Mouse (Mus musculus): ENCODE results near the gene Neurl3. TPM values are rescaled to one million over a fixed set of nuclear protein-coding genes. Genes with fewer than 3 reads are reported as not detected.

The Neurl3 gene
- polyA plus RNA-seq, 1 experiment = 0.03 TPM

DNA sequence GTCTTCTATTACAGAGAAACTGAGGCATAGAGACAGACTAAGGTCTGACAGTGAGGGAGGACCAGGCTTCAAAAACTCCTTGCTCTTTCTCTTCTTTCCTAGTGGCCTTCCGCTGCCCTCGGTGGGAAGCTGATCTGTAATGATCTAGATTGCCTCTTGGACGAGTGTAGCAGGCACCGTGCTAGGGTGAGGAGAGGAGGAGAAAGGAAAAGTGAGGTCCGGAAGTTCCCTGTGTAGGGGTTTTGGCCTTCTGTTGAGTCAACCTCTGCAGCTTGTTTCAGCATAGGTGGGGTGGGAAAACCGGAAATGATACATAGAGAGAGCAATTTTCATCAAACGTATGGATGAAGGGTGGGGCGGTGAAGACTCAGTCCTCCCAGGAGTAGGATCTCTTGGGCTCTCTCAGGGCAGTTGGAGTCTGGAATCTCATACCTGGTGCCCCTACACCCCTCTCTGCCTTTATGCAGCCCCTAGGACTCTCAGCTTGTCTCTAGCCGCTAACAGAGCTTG, 34.5 kb upstream of the Neurl3 start:
- H3K36me3 ChIP-seq (ENCODE audit: control insufficient read depth) = no peaks in the 10 kb centered on the region
- H3K9me3 ChIP-seq (ENCODE audit: control insufficient read depth, low read length) = no peaks in the 10 kb centered on the region
- H3K27me3 ChIP-seq (ENCODE audit: control insufficient read depth) = peaks cover 48% of the 10 kb centered on the region
- peak overlapping the region; percentile 77 for H3K4me3 ChIP-seq (replicated peaks)
- TF ChIP-seq TAL1 (IDR thresholded peaks at IDR 0.05; ENCODE audit: low read length) (no peak), GATA1 (IDR thresholded peaks at IDR 0.05; ENCODE audit: low read length) (no peak)
- peaks cover 28% of the 10 kb centered on the region for H3K4me1 ChIP-seq (ENCODE audit: control insufficient read depth)

DNA sequence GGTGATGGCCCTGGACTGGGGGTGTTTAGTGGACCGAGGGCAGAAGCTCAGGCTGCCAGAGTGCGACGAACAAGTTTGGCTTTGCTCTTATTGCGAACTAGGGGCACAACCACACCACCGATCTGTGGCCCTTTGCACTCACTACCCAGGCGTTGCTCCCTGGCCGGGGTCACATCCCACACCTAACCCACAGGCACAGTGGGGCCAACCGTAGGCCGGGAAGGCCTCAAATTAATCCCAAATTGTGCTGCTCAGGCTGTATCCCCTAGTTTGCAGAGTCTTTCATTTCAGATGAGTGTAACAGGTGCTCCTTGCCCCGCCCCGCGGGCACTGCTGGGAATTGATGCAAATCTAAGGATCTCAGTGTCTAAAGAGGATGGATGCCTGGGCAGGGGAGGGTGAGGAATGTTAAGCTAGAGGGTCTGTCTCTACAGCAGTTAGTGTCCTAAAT, 34.0 kb upstream of the Neurl3 start:
- Histone ChIP-seq H3K4me3 (replicated peaks) (peak overlapping the region; percentile 77), H3K4me1 (ENCODE audit: control insufficient read depth) (peaks cover 28% of the 10 kb centered on the region), H3K9me3 (ENCODE audit: control insufficient read depth, low read length) (no peaks in the 10 kb centered on the region), H3K36me3 (ENCODE audit: control insufficient read depth) (no peaks in the 10 kb centered on the region), H3K27me3 (ENCODE audit: control insufficient read depth) (peaks cover 53% of the 10 kb centered on the region)
- TF ChIP-seq GATA1 (IDR thresholded peaks at IDR 0.05; ENCODE audit: low read length) (no peak), TAL1 (IDR thresholded peaks at IDR 0.05; ENCODE audit: low read length) (no peak)

DNA sequence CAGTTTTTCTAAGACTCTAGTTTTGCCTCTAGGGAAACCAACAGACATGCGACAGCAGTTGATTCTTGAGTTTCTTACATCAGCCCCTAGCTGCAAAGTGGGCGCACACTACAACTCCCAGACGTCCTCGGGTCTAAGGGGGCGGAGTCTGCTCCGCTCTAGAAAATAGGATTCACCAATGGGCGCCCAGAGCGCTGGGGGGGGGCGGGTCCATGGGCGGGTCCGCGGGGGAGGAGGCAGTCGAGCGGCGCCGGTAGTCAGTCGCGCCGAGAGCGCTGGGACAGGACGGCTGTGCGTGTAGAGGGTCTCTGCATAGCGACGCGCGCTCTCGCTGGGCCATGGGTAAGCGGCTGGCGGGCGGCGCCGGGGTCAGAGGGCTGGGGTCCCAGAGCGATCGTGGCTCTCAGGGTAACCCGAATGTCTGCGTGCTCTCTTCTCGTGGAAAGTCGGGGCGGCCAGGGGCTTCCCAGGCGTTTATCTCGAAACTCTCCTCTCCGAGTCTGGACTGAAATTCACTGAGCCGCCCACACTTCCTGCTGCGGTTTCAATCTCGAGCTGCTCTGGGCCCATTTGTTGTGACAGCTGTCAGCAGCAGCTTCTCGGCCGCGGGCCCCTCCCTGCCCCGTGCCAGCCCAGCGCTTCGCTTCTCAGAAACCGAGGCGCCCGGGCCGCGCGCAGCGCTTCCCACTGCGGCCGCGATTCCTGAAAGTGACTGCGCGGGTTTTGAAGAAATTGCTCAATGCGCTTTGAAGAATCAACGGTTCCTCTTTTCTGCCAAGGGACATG, 33.2 kb upstream of the Neurl3 start, which contains the start of gene Arid5a:
Gene Arid5a (plus strand): TSS at position 239 of the 786 bp plus-strand sequence.
- Histone ChIP-seq H3K4me3 (replicated peaks) (peak within 1 kb of the TSS; percentile 77), H3K36me3 (ENCODE audit: control insufficient read depth) (no peaks in the 10 kb centered on the region), H3K4me1 (ENCODE audit: control insufficient read depth) (peaks cover 28% of the 10 kb centered on the region), H3K27me3 (ENCODE audit: control insufficient read depth) (peaks cover 61% of the 10 kb centered on the region), H3K9me3 (ENCODE audit: control insufficient read depth, low read length) (no peaks in the 10 kb centered on the region)
- TF ChIP-seq TAL1 (IDR thresholded peaks at IDR 0.05; ENCODE audit: low read length) = no peak
- no peak for TF ChIP-seq GATA1 (IDR thresholded peaks at IDR 0.05; ENCODE audit: low read length)

DNA sequence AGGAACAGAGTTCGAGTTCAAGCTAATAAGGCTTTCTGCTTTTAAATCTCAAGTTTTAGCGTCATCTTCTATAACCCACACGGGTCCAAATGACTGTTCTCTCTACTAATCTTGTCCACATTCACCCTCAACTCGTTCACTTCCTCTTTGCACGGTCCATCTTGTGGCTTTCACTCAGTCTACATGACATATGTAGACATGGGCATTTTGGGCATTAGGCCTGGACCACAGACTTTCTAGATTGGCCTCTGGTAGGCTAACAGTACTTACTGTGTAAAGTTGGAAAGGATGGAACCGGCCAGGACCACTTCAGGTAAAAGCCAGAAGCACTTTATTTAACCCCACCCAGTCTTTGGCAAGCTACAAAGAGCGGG, 32.6 kb upstream of the Neurl3 start:
- peak overlapping the region; percentile 77 for H3K4me3 ChIP-seq (replicated peaks)

DNA sequence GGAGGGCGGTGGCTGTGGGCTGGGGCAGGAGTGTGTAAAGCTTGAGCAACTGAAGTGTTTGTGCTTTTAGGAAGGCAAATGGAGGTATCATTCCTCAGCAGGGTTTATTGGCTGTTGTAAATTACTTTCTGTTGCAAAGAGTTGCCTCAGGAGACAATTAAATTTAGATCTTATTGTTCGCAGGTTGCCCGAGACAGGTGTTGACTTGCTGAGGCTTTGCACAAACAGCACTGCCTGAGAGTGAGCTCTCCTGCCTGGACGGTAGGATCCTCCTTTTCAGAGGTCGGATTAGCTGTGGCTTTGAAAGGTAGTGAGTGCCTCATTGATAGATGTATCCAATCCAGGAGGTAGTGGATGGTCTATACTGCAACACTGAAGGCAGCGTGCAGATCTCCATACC, 31.6 kb upstream of the Neurl3 start:
- H3K27me3 ChIP-seq (ENCODE audit: control insufficient read depth) = peaks cover 76% of the 10 kb centered on the region
- H3K36me3 ChIP-seq (ENCODE audit: control insufficient read depth) = no peaks in the 10 kb centered on the region
- TF ChIP-seq TAL1 (IDR thresholded peaks at IDR 0.05; ENCODE audit: low read length) (no peak), GATA1 (IDR thresholded peaks at IDR 0.05; ENCODE audit: low read length) (no peak)

More for the DNA sequence above, 32.6 kb upstream of the Neurl3 start:
- TF ChIP-seq TAL1 (IDR thresholded peaks at IDR 0.05; ENCODE audit: low read length) (no peak), GATA1 (IDR thresholded peaks at IDR 0.05; ENCODE audit: low read length) (no peak)
- peaks cover 67% of the 10 kb centered on the region for H3K27me3 ChIP-seq (ENCODE audit: control insufficient read depth)
- H3K9me3 ChIP-seq (ENCODE audit: control insufficient read depth, low read length) = no peaks in the 10 kb centered on the region
- peaks cover 28% of the 10 kb centered on the region for H3K4me1 ChIP-seq (ENCODE audit: control insufficient read depth)
- H3K36me3 ChIP-seq (ENCODE audit: control insufficient read depth) = no peaks in the 10 kb centered on the region

DNA sequence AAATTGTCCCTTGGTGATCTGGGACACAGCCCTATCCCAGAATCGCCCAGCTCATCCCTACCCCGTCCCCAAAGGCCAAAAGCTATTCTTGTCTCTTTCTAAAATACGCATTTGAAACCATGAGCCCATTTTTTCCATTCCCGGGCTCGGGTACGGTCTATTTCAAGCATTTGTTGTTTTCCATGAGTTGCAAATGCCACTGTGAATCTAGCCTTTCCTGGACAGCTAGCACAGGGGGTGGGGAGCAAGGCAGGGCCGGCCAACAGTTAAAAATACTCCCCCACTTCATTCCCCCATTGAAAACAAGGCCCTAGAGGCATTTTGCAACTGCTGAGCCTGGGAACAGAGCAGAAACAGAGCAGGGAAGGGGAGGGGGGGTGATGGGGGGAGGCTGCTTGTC, 30.3 kb upstream of the Neurl3 start:
- Histone ChIP-seq H3K36me3 (ENCODE audit: control insufficient read depth) (no peaks in the 10 kb centered on the region), H3K27me3 (ENCODE audit: control insufficient read depth) (peaks cover 80% of the 10 kb centered on the region), H3K4me1 (ENCODE audit: control insufficient read depth) (peaks cover 25% of the 10 kb centered on the region), H3K4me3 (replicated peaks) (no peak overlapping the region), H3K9me3 (ENCODE audit: control insufficient read depth, low read length) (no peaks in the 10 kb centered on the region)
- no peak for TF ChIP-seq GATA1 (IDR thresholded peaks at IDR 0.05; ENCODE audit: low read length)
- TF ChIP-seq TAL1 (IDR thresholded peaks at IDR 0.05; ENCODE audit: low read length) = no peak

More for the DNA sequence above, 31.6 kb upstream of the Neurl3 start:
- Histone ChIP-seq H3K4me3 (replicated peaks) (no peak overlapping the region), H3K9me3 (ENCODE audit: control insufficient read depth, low read length) (no peaks in the 10 kb centered on the region), H3K4me1 (ENCODE audit: control insufficient read depth) (peaks cover 28% of the 10 kb centered on the region)

DNA sequence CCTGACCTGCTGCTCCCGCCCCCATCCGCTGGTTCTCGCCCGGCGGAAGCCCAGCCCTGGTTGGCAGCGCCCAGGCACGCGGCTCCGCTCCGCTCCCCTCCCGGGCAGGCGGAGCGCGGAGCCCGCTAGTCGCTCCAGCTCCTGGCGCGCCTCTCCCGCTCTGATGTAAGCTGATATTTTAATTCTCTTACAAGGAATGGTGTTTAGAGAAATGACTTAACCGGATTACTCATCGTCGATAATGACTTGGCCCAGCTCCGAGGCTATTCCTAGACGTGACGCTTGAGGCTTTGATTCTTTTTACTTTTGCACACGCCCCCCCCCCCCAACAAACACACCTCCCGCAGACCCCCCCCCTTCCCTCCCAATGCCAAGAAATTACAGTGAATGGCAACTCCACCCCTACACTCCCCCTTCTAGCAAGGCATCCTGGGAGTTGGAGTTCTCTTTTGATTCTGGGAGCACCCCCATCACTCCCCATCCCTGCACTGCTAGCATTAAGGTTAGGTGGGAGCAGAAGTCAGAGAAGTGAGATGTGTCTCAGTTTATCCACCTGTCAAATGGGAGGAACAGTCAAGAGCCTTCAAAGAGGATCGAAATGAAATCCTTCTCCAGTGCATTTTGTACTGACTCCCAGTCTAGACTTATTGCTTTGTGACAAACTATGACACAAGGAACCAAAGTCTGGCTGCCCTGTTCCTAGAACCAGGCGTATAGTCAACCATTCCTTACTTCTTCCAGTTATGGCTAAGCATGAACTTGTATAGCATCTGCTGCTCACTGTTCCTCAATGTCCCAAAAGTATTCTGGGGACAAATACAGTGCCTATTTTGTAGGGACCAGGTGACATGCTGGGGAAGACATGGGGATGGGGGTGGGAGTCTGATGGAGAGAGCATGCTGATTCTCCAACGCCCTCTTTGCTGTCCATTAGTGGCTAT, 29.2 kb upstream of the Neurl3 start:
- no peak overlapping the region for H3K4me3 ChIP-seq (replicated peaks)

DNA sequence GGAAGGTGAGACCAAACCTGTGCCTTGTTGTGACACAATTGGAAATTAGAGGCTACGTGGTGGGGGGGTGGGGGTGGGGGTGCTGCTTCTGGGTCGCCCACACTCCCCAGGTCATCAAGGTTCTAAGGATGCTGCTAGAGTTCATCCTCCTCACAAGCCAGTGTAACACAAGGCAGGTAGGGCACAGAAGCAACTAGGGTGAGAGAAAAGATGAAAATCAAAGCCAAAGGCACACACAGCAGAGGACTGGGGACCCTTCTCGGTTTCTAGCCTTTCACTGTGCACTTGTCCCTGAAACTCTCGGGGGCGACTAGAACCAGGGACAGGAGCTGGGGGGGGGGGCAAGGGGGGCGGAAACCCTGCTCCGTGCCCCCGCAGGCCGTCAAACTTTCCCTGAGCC, 28.5 kb upstream of the Neurl3 start:
- Histone ChIP-seq H3K9me3 (ENCODE audit: control insufficient read depth, low read length) (no peaks in the 10 kb centered on the region), H3K36me3 (ENCODE audit: control insufficient read depth) (no peaks in the 10 kb centered on the region), H3K4me1 (ENCODE audit: control insufficient read depth) (peaks cover 7% of the 10 kb centered on the region), H3K4me3 (replicated peaks) (no peak overlapping the region), H3K27me3 (ENCODE audit: control insufficient read depth) (peaks cover 78% of the 10 kb centered on the region)
- TF ChIP-seq GATA1 (IDR thresholded peaks at IDR 0.05; ENCODE audit: low read length) (no peak), TAL1 (IDR thresholded peaks at IDR 0.05; ENCODE audit: low read length) (no peak)

More for the DNA sequence above, 29.2 kb upstream of the Neurl3 start:
- Histone ChIP-seq H3K27me3 (ENCODE audit: control insufficient read depth) (peaks cover 78% of the 10 kb centered on the region), H3K9me3 (ENCODE audit: control insufficient read depth, low read length) (no peaks in the 10 kb centered on the region), H3K4me1 (ENCODE audit: control insufficient read depth) (peaks cover 14% of the 10 kb centered on the region), H3K36me3 (ENCODE audit: control insufficient read depth) (no peaks in the 10 kb centered on the region)
- TF ChIP-seq GATA1 (IDR thresholded peaks at IDR 0.05; ENCODE audit: low read length) (no peak), TAL1 (IDR thresholded peaks at IDR 0.05; ENCODE audit: low read length) (no peak)

Data from erythroblast, embryonic 14.5 days (primary cell).